Mouse (Mus musculus): Measurements from ENCODE around the gene Ppm1e. TPM values are rescaled to one million over a fixed set of nuclear protein-coding genes. Genes with fewer than 3 reads are reported as not detected.

The Ppm1e gene
- polyA plus RNA-seq, 1 experiment, result 0.30 TPM

- Histone ChIP-seq H3K4me3 (replicated peaks) (no peak overlapping the region), H3K4me1 (ENCODE audit: control insufficient read depth) (peaks cover 56% of the 10 kb centered on the region), H3K36me3 (ENCODE audit: control insufficient read depth) (no peaks in the 10 kb centered on the region; the same call in 1 of the 2 replicates), H3K9me3 (ENCODE audit: control insufficient read depth, low read length) (no peaks in the 10 kb centered on the region), H3K27me3 (ENCODE audit: control insufficient read depth) (peaks cover 4% of the 10 kb centered on the region)
- no peak for TF ChIP-seq TAL1 (IDR thresholded peaks at IDR 0.05; ENCODE audit: low read length)
- TF ChIP-seq GATA1 (IDR thresholded peaks at IDR 0.05; ENCODE audit: low read length), result no peak
Measured at GRCm38 (mm10) chr11:87367061-87367460, 8.2 kb upstream of the Ppm1e start.

GRCm38 (mm10) chr11:87365120-87365519, 6.3 kb upstream of the Ppm1e start:
- TF ChIP-seq TAL1 (IDR thresholded peaks at IDR 0.05; ENCODE audit: low read length) (no peak), GATA1 (IDR thresholded peaks at IDR 0.05; ENCODE audit: low read length) (no peak)
- no peaks in the 10 kb centered on the region for H3K9me3 ChIP-seq (ENCODE audit: control insufficient read depth, low read length)
- no peaks in the 10 kb centered on the region; the same call in 1 of the 2 replicates for H3K36me3 ChIP-seq (ENCODE audit: control insufficient read depth)
- peaks cover 23% of the 10 kb centered on the region for H3K27me3 ChIP-seq (ENCODE audit: control insufficient read depth)
- peaks cover 51% of the 10 kb centered on the region for H3K4me1 ChIP-seq (ENCODE audit: control insufficient read depth)
- no peak overlapping the region for H3K4me3 ChIP-seq (replicated peaks)

DNA sequence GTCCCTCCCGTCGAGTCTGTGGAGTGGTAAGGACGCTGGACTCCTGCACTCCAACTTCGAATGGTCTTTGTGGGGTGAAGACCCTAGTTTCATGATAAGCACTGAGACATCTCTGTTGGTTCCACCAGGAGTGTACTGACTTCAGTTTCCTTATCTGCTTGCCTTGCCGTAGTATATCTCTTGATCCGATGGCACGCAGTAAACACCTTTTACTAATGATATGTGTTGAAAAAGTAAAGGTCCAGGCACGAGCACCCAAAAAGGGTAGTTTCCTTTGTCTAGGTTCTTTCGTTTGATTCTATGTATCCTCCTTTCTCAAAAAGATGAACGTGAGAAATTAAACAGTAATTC, 414 bp upstream of the Ppm1e start:
- H3K9me3 ChIP-seq (ENCODE audit: control insufficient read depth, low read length), result no peaks in the 10 kb centered on the region

GRCm38 (mm10) chr11:87357317-87358300, 1.2 kb downstream of the Ppm1e start:
- H3K4me3 ChIP-seq (replicated peaks), result peak overlapping the region; percentile 85
- no peak for TF ChIP-seq TAL1 (IDR thresholded peaks at IDR 0.05; ENCODE audit: low read length)
- no peak for TF ChIP-seq GATA1 (IDR thresholded peaks at IDR 0.05; ENCODE audit: low read length)
- peaks cover 62% of the 10 kb centered on the region for H3K27me3 ChIP-seq (ENCODE audit: control insufficient read depth)
- no peaks in the 10 kb centered on the region for H3K9me3 ChIP-seq (ENCODE audit: control insufficient read depth, low read length)
- H3K36me3 ChIP-seq (ENCODE audit: control insufficient read depth), result no peaks in the 10 kb centered on the region
- H3K4me1 ChIP-seq (ENCODE audit: control insufficient read depth), result peaks cover 31% of the 10 kb centered on the region

More for the DNA sequence above, 414 bp upstream of the Ppm1e start:
- H3K4me1 ChIP-seq (ENCODE audit: control insufficient read depth), result peaks cover 30% of the 10 kb centered on the region
- H3K36me3 ChIP-seq (ENCODE audit: control insufficient read depth), result no peaks in the 10 kb centered on the region
- no peak for TF ChIP-seq TAL1 (IDR thresholded peaks at IDR 0.05; ENCODE audit: low read length)
- no peak for TF ChIP-seq GATA1 (IDR thresholded peaks at IDR 0.05; ENCODE audit: low read length)
- peak overlapping the region; percentile 85 for H3K4me3 ChIP-seq (replicated peaks)
- peaks cover 65% of the 10 kb centered on the region for H3K27me3 ChIP-seq (ENCODE audit: control insufficient read depth)

DNA sequence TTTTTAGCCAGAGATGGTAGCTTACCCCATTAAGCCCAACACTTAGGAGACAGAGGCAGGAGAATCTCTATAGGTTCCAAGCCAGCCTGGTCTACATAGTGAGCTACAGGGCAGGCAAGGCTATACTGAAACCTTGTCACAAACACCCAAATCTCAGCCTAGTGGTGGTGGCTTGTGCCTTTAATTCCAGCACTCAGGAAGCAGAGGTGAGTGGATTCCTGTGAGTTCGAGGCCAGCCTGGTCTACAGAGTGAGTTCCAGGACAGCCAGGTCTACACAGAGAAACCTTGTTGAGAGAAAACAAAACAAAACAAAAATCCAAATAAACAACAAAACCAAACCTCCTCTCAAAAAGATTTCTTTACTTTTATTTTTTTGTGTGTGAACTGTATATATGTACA, 4.0 kb downstream of the Ppm1e start:
- no peaks in the 10 kb centered on the region for H3K36me3 ChIP-seq (ENCODE audit: control insufficient read depth)
- peaks cover 31% of the 10 kb centered on the region for H3K4me1 ChIP-seq (ENCODE audit: control insufficient read depth)
- no peak overlapping the region for H3K4me3 ChIP-seq (replicated peaks)
- no peaks in the 10 kb centered on the region for H3K9me3 ChIP-seq (ENCODE audit: control insufficient read depth, low read length)
- TF ChIP-seq GATA1 (IDR thresholded peaks at IDR 0.05; ENCODE audit: low read length) (no peak), TAL1 (IDR thresholded peaks at IDR 0.05; ENCODE audit: low read length) (no peak)
- peaks cover 40% of the 10 kb centered on the region for H3K27me3 ChIP-seq (ENCODE audit: control insufficient read depth)

GRCm38 (mm10) chr11:87353646-87354170, 5.1 kb downstream of the Ppm1e start:
- no peaks in the 10 kb centered on the region for H3K9me3 ChIP-seq (ENCODE audit: control insufficient read depth, low read length)
- H3K4me3 ChIP-seq (replicated peaks), result no peak overlapping the region
- H3K4me1 ChIP-seq (ENCODE audit: control insufficient read depth), result peaks cover 21% of the 10 kb centered on the region
- no peaks in the 10 kb centered on the region for H3K36me3 ChIP-seq (ENCODE audit: control insufficient read depth)
- H3K27me3 ChIP-seq (ENCODE audit: control insufficient read depth), result peaks cover 29% of the 10 kb centered on the region
- TF ChIP-seq GATA1 (IDR thresholded peaks at IDR 0.05; ENCODE audit: low read length) (no peak), TAL1 (IDR thresholded peaks at IDR 0.05; ENCODE audit: low read length) (no peak)

DNA sequence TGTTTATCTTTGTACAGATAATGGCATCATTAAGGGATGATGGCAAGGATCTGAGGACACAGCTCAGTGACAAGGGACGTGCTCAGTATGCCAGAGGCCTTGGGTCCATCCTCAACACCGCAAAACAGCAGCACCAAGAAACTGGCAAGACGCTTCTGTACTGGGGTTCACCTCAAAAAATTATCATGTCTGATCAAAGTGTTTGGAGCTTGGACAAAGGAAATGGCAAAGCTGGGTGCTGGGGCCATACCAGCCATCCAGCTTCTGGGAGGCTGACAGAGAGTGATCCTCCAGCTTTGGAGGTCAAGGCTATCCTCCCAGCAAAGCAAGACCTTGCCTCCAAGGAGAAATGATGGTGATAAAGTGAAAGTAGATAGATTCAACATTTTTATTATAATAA, 32.4 kb downstream of the Ppm1e start:
- Histone ChIP-seq H3K4me3 (replicated peaks) (no peak overlapping the region), H3K9me3 (ENCODE audit: control insufficient read depth, low read length) (no peaks in the 10 kb centered on the region), H3K36me3 (ENCODE audit: control insufficient read depth) (no peaks in the 10 kb centered on the region), H3K27me3 (ENCODE audit: control insufficient read depth) (no peaks in the 10 kb centered on the region), H3K4me1 (ENCODE audit: control insufficient read depth) (peaks cover 5% of the 10 kb centered on the region)
- TF ChIP-seq GATA1 (IDR thresholded peaks at IDR 0.05; ENCODE audit: low read length), result no peak
- no peak for TF ChIP-seq TAL1 (IDR thresholded peaks at IDR 0.05; ENCODE audit: low read length)

GRCm38 (mm10) chr11:87322558-87322957, 36.3 kb downstream of the Ppm1e start:
- no peaks in the 10 kb centered on the region for H3K9me3 ChIP-seq (ENCODE audit: control insufficient read depth, low read length)
- peaks cover 5% of the 10 kb centered on the region for H3K4me1 ChIP-seq (ENCODE audit: control insufficient read depth)
- no peak overlapping the region for H3K4me3 ChIP-seq (replicated peaks)
- no peaks in the 10 kb centered on the region for H3K27me3 ChIP-seq (ENCODE audit: control insufficient read depth)
- H3K36me3 ChIP-seq (ENCODE audit: control insufficient read depth), result no peaks in the 10 kb centered on the region
- TF ChIP-seq GATA1 (IDR thresholded peaks at IDR 0.05; ENCODE audit: low read length) (no peak), TAL1 (IDR thresholded peaks at IDR 0.05; ENCODE audit: low read length) (no peak)

GRCm38 (mm10) chr11:87320007-87320406, 38.8 kb downstream of the Ppm1e start:
- H3K36me3 ChIP-seq (ENCODE audit: control insufficient read depth), result no peaks in the 10 kb centered on the region
- TF ChIP-seq TAL1 (IDR thresholded peaks at IDR 0.05; ENCODE audit: low read length), result no peak
- no peak for TF ChIP-seq GATA1 (IDR thresholded peaks at IDR 0.05; ENCODE audit: low read length)

More at GRCm38 (mm10) chr11:87320007-87320406, 38.8 kb downstream of the Ppm1e start:
- H3K4me3 ChIP-seq (replicated peaks), result no peak overlapping the region
- no peaks in the 10 kb centered on the region for H3K9me3 ChIP-seq (ENCODE audit: control insufficient read depth, low read length)
- H3K4me1 ChIP-seq (ENCODE audit: control insufficient read depth), result peaks cover 5% of the 10 kb centered on the region
- no peaks in the 10 kb centered on the region for H3K27me3 ChIP-seq (ENCODE audit: control insufficient read depth)

Measured in erythroblast, embryonic 14.5 days (primary cell).